8 mouse cellular contexts compared by ENCODE assay signal in genomic region chr14:122453996-122454738, GRCm38 (mm10). TPM values are rescaled to one million over a fixed set of nuclear protein-coding genes. Genes with fewer than 3 reads are reported as not detected.
DNase-seq lines count a peak whose midpoint lies in the region; ATAC-seq and TF ChIP-seq lines count a peak whose summit lies in the region.

No protein-coding gene starts in this region.

- no peak for TF ChIP-seq CTCF in cerebellum, adult 2 months (IDR thresholded peaks at IDR 0.05; ENCODE audit: borderline replicate concordance, insufficient read depth, low read depth, low read length)
- TF ChIP-seq CTCF in lung, postnatal 0 days (IDR thresholded peaks at IDR 0.05) = no peak
- no peak for TF ChIP-seq CTCF in lung, adult 2 months (IDR thresholded peaks at IDR 0.05; ENCODE audit: insufficient read depth, low read length)

- no peak for TF ChIP-seq POLR2A in cerebellum, adult 2 months (IDR thresholded peaks at IDR 0.05; ENCODE audit: borderline replicate concordance, insufficient read depth, low read length)
- TF ChIP-seq POLR2A in lung, adult 2 months (IDR thresholded peaks at IDR 0.05; ENCODE audit: borderline replicate concordance, extremely low read depth, low read depth, low read length) = no peak

- DNase-seq in cerebellum, adult 2 months = peak in 1 of 2 experiments; percentile 27
- DNase-seq in cerebellum, adult 11 months = no peak
- DNase-seq in lung, postnatal 0 days (ENCODE audit: low spot score) = no peak
- no peak for DNase-seq in lung, adult 2 months
- no peak for DNase-seq in liver, embryonic 13.5 days
- DNase-seq in thymus, postnatal 0 days (ENCODE audit: low spot score) = no peak
- DNase-seq in kidney, adult 18-20 months = no peak

- 23% methylated on average over 12 of the region's 12 CpGs for WGBS in cerebellum, adult 2 months
- 15% methylated on average over 12 of the region's 12 CpGs for WGBS in lung, postnatal 0 days
- 27% methylated on average over 12 of the region's 12 CpGs for WGBS in lung, adult 2 months
- 25% methylated on average over 12 of the region's 12 CpGs for WGBS in liver, embryonic 13.5 days (ENCODE audit: insufficient replicate concordance)
- WGBS in stomach, embryonic 16.5 days = 11% methylated on average over 12 of the region's 12 CpGs

- no peak for TF ChIP-seq EP300 in lung, postnatal 0 days (IDR thresholded peaks at IDR 0.05)

- H3K9me3 ChIP-seq in lung, postnatal 0 days (ENCODE audit: low read length) = no peaks in the 10 kb centered on the region
- no peaks in the 10 kb centered on the region for H3K9me3 ChIP-seq in liver, embryonic 13.5 days (replicated peaks)
- no peaks in the 10 kb centered on the region for H3K9me3 ChIP-seq in stomach, embryonic 16.5 days (replicated peaks; ENCODE audit: control insufficient read depth, low read length)

- H3K4me2 ChIP-seq in lung, postnatal 0 days (replicated peaks; ENCODE audit: low read depth, low read length) = peak overlapping the region; percentile 44
- H3K4me2 ChIP-seq in liver, embryonic 13.5 days = peak overlapping the region; percentile 34
- peak overlapping the region; percentile 45 for H3K4me2 ChIP-seq in stomach, embryonic 16.5 days (ENCODE audit: low read depth, low read length)

- no peak for ATAC-seq in lung, postnatal 0 days
- no peak for ATAC-seq in liver, embryonic 13.5 days (ENCODE audit: low read depth)
- no peak for ATAC-seq in stomach, embryonic 16.5 days (ENCODE audit: insufficient read depth, low FRiP score)

- no peak overlapping the region for H3K9ac ChIP-seq in lung, postnatal 0 days (replicated peaks; ENCODE audit: low read depth)
- H3K9ac ChIP-seq in liver, embryonic 13.5 days = no peak overlapping the region
- no peak overlapping the region for H3K9ac ChIP-seq in stomach, embryonic 16.5 days (ENCODE audit: low read length)

- H3K36me3 ChIP-seq in lung, postnatal 0 days (ENCODE audit: insufficient read depth, low read length) = no peaks in the 10 kb centered on the region
- H3K36me3 ChIP-seq in liver, embryonic 13.5 days = no peaks in the 10 kb centered on the region
- H3K36me3 ChIP-seq in stomach, embryonic 16.5 days (ENCODE audit: control insufficient read depth, insufficient read depth, low read length) = no peaks in the 10 kb centered on the region

- H3K4me1 ChIP-seq in cerebellum, adult 2 months (ENCODE audit: control insufficient read depth, insufficient read depth, low read length) = peaks cover 22% of the 10 kb centered on the region
- H3K4me1 ChIP-seq in lung, postnatal 0 days (ENCODE audit: insufficient read depth, low read depth, low read length) = no peaks in the 10 kb centered on the region
- H3K4me1 ChIP-seq in lung, adult 2 months (ENCODE audit: control insufficient read depth, insufficient read depth, low read length) = peaks cover 2% of the 10 kb centered on the region; the same call in 1 of the 2 replicates
- H3K4me1 ChIP-seq in liver, embryonic 13.5 days (replicated peaks) = 0 out of 2 replicates have a peak, but pooled peaks cover 3% of the 10 kb centered on the region
- peaks cover 6% of the 10 kb centered on the region for H3K4me1 ChIP-seq in stomach, embryonic 16.5 days (ENCODE audit: control insufficient read depth, insufficient read depth, low read length)

- no peaks in the 10 kb centered on the region for H3K27me3 ChIP-seq in cerebellum, adult 2 months (ENCODE audit: control insufficient read depth, insufficient read depth, low read length)
- peaks cover 63% of the 10 kb centered on the region for H3K27me3 ChIP-seq in lung, postnatal 0 days (replicated peaks; ENCODE audit: insufficient read depth, low read length)
- peaks cover 76% of the 10 kb centered on the region for H3K27me3 ChIP-seq in liver, embryonic 13.5 days
- H3K27me3 ChIP-seq in stomach, embryonic 16.5 days (ENCODE audit: control insufficient read depth, insufficient read depth, low read length) = peaks cover 72% of the 10 kb centered on the region

- H3K27ac ChIP-seq in cerebellum, adult 2 months (ENCODE audit: insufficient read depth, low read length) = peak overlapping the region; percentile 59; the same call in 1 of the 2 replicates
- no peak overlapping the region for H3K27ac ChIP-seq in lung, postnatal 0 days (ENCODE audit: low read length)
- no peak overlapping the region for H3K27ac ChIP-seq in liver, embryonic 13.5 days
- no peak overlapping the region for H3K27ac ChIP-seq in stomach, embryonic 16.5 days (ENCODE audit: low read length)

- peak overlapping the region; percentile 58 for H3K4me3 ChIP-seq in cerebellum, adult 2 months (replicated peaks; ENCODE audit: insufficient read depth, low read depth, low read length)
- peak overlapping the region; percentile 32 for H3K4me3 ChIP-seq in lung, postnatal 0 days (ENCODE audit: low read depth, low read length)
- no peak overlapping the region for H3K4me3 ChIP-seq in lung, adult 2 months (replicated peaks; ENCODE audit: extremely low read depth, low read depth, low read length)
- 0 out of 2 replicates have a peak overlapping the region, but pooled peaks have one; percentile 16 for H3K4me3 ChIP-seq in liver, embryonic 13.5 days (replicated peaks)
- H3K4me3 ChIP-seq in stomach, embryonic 16.5 days (replicated peaks; ENCODE audit: low read length) = peak overlapping the region; percentile 34; the same call in 1 of the 2 replicates

RNA-seq across cellular contexts. Expression of gene Gm5089, which starts 3.3 kb away (rescaled TPM):
- 0.49 TPM in 2 replicates for polyA plus RNA-seq in cerebellum, adult 2 months (2012; rRNA removed)
- polyA plus RNA-seq in lung, postnatal 0 days (2015; fragmentation: Nextera tagmentation; extraction: Ambion mirVana) = not detected in 2 replicates
- not detected in 2 replicates for polyA plus RNA-seq in lung, adult 2 months (2012; rRNA removed)
- polyA plus RNA-seq in liver, embryonic 13.5 days (2015; fragmentation: Nextera tagmentation; extraction: Ambion mirVana) = not detected in 2 replicates
- not detected in 2 replicates for polyA plus RNA-seq in stomach, embryonic 16.5 days (2015; fragmentation: Nextera tagmentation; extraction: Ambion mirVana)
- polyA plus RNA-seq in thymus, postnatal 0 days (2015; fragmentation: Nextera tagmentation; extraction: Ambion mirVana) = not detected in 2 replicates

RNA-seq across cellular contexts. Expression of gene Zic5, which starts 11.3 kb away (rescaled TPM):
- polyA plus RNA-seq in cerebellum, adult 2 months (2012; rRNA removed) = 27.5 and 30.4 TPM in 2 replicates
- polyA plus RNA-seq in lung, postnatal 0 days (2015; fragmentation: Nextera tagmentation; extraction: Ambion mirVana) = not detected in 2 replicates
- 0.06 TPM in 1 of 2 replicates, not detected in the other for polyA plus RNA-seq in lung, adult 2 months (2012; rRNA removed)
- polyA plus RNA-seq in liver, embryonic 13.5 days (2015; fragmentation: Nextera tagmentation; extraction: Ambion mirVana) = 0.02 TPM in 1 of 2 replicates, not detected in the other
- not detected in 2 replicates for polyA plus RNA-seq in stomach, embryonic 16.5 days (2015; fragmentation: Nextera tagmentation; extraction: Ambion mirVana)
- polyA plus RNA-seq in thymus, postnatal 0 days (2015; fragmentation: Nextera tagmentation; extraction: Ambion mirVana) = not detected in 2 replicates

RNA-seq across cellular contexts. Expression of gene Zic2, which starts 21.1 kb away (rescaled TPM):
- polyA plus RNA-seq in cerebellum, adult 2 months (2012; rRNA removed) = 157 and 186 TPM in 2 replicates
- polyA plus RNA-seq in lung, postnatal 0 days (2015; fragmentation: Nextera tagmentation; extraction: Ambion mirVana) = 0.05 TPM in 1 of 2 replicates, not detected in the other
- not detected in 2 replicates for polyA plus RNA-seq in lung, adult 2 months (2012; rRNA removed)
- polyA plus RNA-seq in liver, embryonic 13.5 days (2015; fragmentation: Nextera tagmentation; extraction: Ambion mirVana) = not detected in 2 replicates
- not detected in 2 replicates for polyA plus RNA-seq in stomach, embryonic 16.5 days (2015; fragmentation: Nextera tagmentation; extraction: Ambion mirVana)
- not detected in 2 replicates for polyA plus RNA-seq in thymus, postnatal 0 days (2015; fragmentation: Nextera tagmentation; extraction: Ambion mirVana)

RNA-seq across cellular contexts. Expression of gene Gm10837, which starts 36.2 kb away (rescaled TPM):
- polyA plus RNA-seq in cerebellum, adult 2 months (2012; rRNA removed) = 2.7 TPM in 2 replicates
- polyA plus RNA-seq in lung, postnatal 0 days (2015; fragmentation: Nextera tagmentation; extraction: Ambion mirVana) = not detected in 2 replicates
- not detected in 2 replicates for polyA plus RNA-seq in lung, adult 2 months (2012; rRNA removed)
- polyA plus RNA-seq in liver, embryonic 13.5 days (2015; fragmentation: Nextera tagmentation; extraction: Ambion mirVana) = not detected in 2 replicates
- polyA plus RNA-seq in stomach, embryonic 16.5 days (2015; fragmentation: Nextera tagmentation; extraction: Ambion mirVana) = not detected in 2 replicates
- not detected in 2 replicates for polyA plus RNA-seq in thymus, postnatal 0 days (2015; fragmentation: Nextera tagmentation; extraction: Ambion mirVana)

Comparison
In these comparisons a context has a peak if more than half of its experiments do, and no peak if none do; other contexts are left out.
1. RNA of gene Zic5, which starts 11.3 kb away (polyA plus RNA-seq): 27.5 to 30.4 TPM in cerebellum, adult 2 months; 0.06 TPM in lung, adult 2 months, 0.02 TPM in liver, embryonic 13.5 days, not detected in stomach, embryonic 16.5 days, not detected in lung, postnatal 0 days and not detected in thymus, postnatal 0 days; every median in the first group is over 10 times any median in the second.
2. RNA of gene Zic2, which starts 21.1 kb away (polyA plus RNA-seq): 157 to 186 TPM in cerebellum, adult 2 months; 0.05 TPM in lung, postnatal 0 days, not detected in thymus, postnatal 0 days, not detected in liver, embryonic 13.5 days, not detected in lung, adult 2 months and not detected in stomach, embryonic 16.5 days; every median in the first group is over 100 times any median in the second.
3. Peak in every context shown above with its lines, with median percentiles within 50 percentile points of each other: H3K4me2 ChIP-seq.